Mouse (Mus musculus) heart, adult 8-10 months (tissue): ENCODE measurements around the gene Bnipl. TPM values are rescaled to one million over a fixed set of nuclear protein-coding genes. Genes with fewer than 3 reads are reported as not detected.

Experiments used
- DNase-seq: peaks from one replicate; pipeline ENCODE4 v3.0.0; 2022; ENCODE audit warnings: low spot score
- total RNA-seq, 4 experiments: library from RNA; stranded (reverse); gene quantifications; 2 replicates each; pipeline ENCODE4 v1.2.4; 2022

The Bnipl gene
- total RNA-seq, 4 experiments from 2014 or later = not detected

- no peak for DNase-seq
Measured at GRCm38 (mm10) chr3:95237541-95238099, 13.4 kb downstream of the Bnipl start.

- DNase-seq = no peak
Measured at GRCm38 (mm10) chr3:95235386-95236301, 15.3 kb downstream of the Bnipl start.

- no peak for DNase-seq
Measured at GRCm38 (mm10) chr3:95233303-95233980, 17.6 kb downstream of the Bnipl start.

- DNase-seq = no peak
Measured at GRCm38 (mm10) chr3:95232771-95233170, 18.2 kb downstream of the Bnipl start.

GRCm38 (mm10) chr3:95231298-95232221 is 19.4 kb downstream of the Bnipl start, which contains the start of gene Mllt11:
Gene Mllt11, minus strand, starts transcription at chr3:95232171.
- DNase-seq = no peak

GRCm38 (mm10) chr3:95230495-95231297 is 20.3 kb downstream of the Bnipl start:
- no peak for DNase-seq

- DNase-seq = peak; percentile 68
Measured at GRCm38 (mm10) chr3:95229781-95230494, 21.1 kb downstream of the Bnipl start.

- DNase-seq = no peak
Measured at GRCm38 (mm10) chr3:95228894-95229780, 21.9 kb downstream of the Bnipl start.

- peak; percentile 86 for DNase-seq
Measured at GRCm38 (mm10) chr3:95228148-95228893, 22.7 kb downstream of the Bnipl start, which contains the start of gene Cdc42se1. Gene Cdc42se1, plus strand, starts transcription at chr3:95228732.

GRCm38 (mm10) chr3:95227214-95227613 is 23.8 kb downstream of the Bnipl start:
- no peak for DNase-seq

GRCm38 (mm10) chr3:95224295-95224694 is 26.7 kb downstream of the Bnipl start:
- DNase-seq = no peak

GRCm38 (mm10) chr3:95223041-95223440 is 28.0 kb downstream of the Bnipl start:
- DNase-seq = no peak

GRCm38 (mm10) chr3:95218466-95219137 is 32.4 kb downstream of the Bnipl start:
- no peak for DNase-seq

- DNase-seq = peak; percentile 95
Measured at GRCm38 (mm10) chr3:95217255-95218134, 33.5 kb downstream of the Bnipl start, which contains the start of gene Gabpb2. Gene Gabpb2, minus strand, starts transcription at chr3:95217916.

GRCm38 (mm10) chr3:95216655-95217254 is 34.2 kb downstream of the Bnipl start:
- no peak for DNase-seq

- no peak for DNase-seq
Measured at GRCm38 (mm10) chr3:95213609-95213975, 37.4 kb downstream of the Bnipl start.
